Mouse (Mus musculus) megakaryocyte progenitor cell, adult 5-6 weeks (primary cell): ENCODE measurements at regions not wholly inside any gene's neighbourhood (a gene's known extent, or its start where the extent isn't known, plus 50 kb on each side); places are given as distances from the start of the nearest gene placed in this dataset.

Source experiments
- ATAC-seq: replicated peaks from 2 replicates; pipeline ENCODE4 v1.8.0; 2016; ENCODE audit warnings: mild to moderate bottlenecking, moderate TSS enrichment, inconsistent platforms; ENCODE audit not compliant: poor library complexity

DNA sequence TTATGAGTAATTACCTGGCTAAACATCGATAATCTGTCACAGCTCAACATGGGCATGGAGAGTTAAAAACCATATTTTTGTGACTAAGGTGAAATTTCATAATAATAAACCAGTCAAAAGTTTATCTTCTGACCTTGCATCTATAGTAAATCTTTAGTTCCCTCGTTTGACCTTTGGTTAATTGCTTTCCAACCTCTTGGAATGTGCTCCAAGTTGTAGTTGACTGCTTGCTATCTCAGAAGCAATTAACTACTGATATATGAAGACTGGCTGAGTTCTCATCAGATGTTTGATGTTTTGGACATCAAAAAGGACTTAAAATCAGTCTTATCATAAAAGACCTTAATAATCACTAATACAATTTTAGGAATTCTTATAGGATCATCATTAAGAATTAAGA is 895.8 kb upstream of the Tmprss15 start:
- no peak for ATAC-seq

DNA sequence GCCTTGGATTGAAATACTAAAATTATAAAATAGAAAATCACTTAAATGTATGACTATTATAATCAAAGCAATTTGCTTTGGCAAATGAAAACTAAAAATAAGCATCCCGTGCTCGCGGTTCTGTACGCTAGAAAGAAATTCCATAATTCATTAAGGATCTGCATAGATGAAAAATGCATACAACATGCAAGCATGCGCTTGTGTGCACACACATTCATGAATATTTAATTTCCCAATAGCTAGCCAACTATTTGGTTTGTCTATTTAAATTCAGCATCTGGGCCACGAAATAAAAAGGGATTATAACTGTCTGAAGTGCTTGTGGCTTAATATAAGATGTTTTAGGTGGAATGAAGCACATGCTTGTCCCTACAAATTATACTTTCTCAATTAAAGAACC is 881.2 kb upstream of the Tmprss15 start:
- no peak for ATAC-seq

- ATAC-seq, result no peak
These were observed 846.1 kb upstream of the Tmprss15 start for GRCm38 (mm10) chr16:79937042-79937441.

DNA sequence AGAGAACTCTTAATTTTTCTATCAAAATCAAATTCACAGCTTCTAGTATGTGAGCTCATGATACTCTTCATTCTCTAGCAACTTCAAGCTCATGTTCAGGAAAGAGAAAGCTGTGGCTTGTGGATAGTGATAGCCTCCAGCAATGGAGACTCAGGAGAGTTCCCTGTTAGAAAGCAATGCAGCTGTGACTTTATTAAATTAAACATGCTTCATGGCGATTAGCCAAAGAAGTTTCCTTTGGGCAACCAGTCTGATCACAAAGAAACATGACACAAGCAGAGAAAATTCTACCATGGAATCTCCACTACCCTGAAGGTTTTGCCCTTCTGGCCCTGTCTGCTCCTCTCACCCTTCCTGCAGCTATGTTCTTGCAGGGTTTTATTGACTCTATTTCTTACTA is 816.2 kb upstream of the Tmprss15 start:
- ATAC-seq, result no peak

- ATAC-seq, result no peak
These were observed 810.6 kb upstream of the Tmprss15 start for GRCm38 (mm10) chr16:79901467-79901866.

DNA sequence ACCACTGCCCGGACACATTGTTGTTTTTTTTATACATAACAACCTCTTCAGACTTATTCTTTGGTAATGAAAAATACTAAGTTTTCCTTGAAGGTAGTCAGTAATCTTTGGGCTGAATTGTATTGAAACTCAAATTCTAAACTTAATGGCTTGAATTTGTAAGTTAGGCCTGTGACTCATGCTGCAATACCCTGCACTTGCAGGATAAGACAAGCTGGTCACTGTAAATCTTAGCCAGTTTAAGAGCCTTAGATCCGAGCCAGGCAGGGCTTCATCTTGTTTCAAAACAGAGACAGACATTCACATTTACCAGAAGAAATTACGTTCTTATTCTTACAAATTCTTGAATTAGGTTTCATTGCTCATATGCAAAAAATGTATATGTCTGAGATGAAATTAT is 791.0 kb upstream of the Tmprss15 start:
- ATAC-seq, result no peak

- peak; percentile 98 for ATAC-seq
These were observed 787.2 kb upstream of the Tmprss15 start for GRCm38 (mm10) chr16:79878063-79878462.

DNA sequence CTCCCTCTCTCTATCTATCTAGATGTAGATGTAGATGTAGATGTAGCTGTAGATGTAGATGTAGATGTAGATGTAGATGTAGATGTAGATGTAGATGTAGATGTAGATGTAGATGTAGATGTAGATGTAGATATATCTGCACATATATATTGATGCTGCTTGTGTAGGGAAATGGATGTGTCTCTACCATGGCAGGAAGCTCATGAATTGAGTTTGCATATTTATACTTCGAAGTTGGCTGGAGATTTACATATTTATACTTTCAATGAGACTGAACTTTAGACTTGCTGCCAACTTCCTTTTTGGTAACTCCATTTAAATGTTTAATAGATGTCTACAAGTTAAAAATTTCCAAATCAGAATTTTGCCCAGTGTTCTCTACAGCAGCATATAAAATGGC is 785.9 kb upstream of the Tmprss15 start:
- ATAC-seq, result no peak

- ATAC-seq, result no peak
These were observed 779.8 kb upstream of the Tmprss15 start for GRCm38 (mm10) chr16:79870578-79871270.

GRCm38 (mm10) chr16:79859540-79859939 is 768.6 kb upstream of the Tmprss15 start:
- ATAC-seq, result no peak

DNA sequence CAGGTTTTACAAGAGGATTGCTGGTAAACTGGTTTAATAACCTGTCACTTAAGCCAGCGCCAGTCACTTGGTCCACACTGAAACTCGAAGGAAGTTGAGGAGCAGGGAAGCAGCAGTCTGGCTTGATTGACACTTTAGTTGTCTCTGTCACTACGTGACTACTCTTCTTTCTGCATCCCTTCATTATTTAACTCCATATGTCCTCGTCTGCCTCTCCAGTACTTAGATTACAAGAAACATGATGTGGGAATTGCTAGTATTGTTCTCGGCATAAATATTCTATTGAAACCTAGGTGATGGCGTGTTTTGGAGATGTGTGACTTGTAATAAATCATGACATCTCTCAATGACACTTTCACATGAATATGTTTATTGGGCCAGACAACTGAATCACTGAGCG is 758.3 kb upstream of the Tmprss15 start:
- no peak for ATAC-seq

DNA sequence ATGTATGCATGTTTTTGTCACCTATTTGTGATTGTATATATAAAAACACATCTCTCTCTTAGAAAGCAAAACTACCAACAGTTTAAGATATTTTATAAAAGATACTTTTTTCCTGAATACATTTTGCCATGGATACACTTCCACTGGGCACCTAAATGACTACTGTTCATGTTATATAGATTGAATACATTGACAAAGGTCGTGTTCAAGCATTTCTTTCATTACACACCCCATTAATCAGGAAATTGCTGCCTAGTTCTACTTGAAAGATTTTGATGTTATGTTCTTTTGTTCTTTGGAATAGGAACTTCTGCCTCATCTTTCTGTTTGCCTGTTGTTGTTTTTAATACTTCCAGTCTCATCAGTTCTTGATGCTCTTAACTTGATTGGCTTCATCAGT is 726.0 kb upstream of the Tmprss15 start:
- ATAC-seq, result no peak

GRCm38 (mm10) chr16:79778729-79779128 is 687.8 kb upstream of the Tmprss15 start:
- ATAC-seq, result no peak
